8 mouse cellular contexts compared by ENCODE assay signal in genomic region chr9:99139194-99140023, GRCm38 (mm10). TPM values are rescaled to one million over a fixed set of nuclear protein-coding genes. Genes with fewer than 3 reads are reported as not detected.
DNase-seq lines count a peak whose midpoint lies in the region; ATAC-seq and TF ChIP-seq lines count a peak whose summit lies in the region.

No protein-coding gene starts in this region.

- peak; percentile 6 to 32 for DNase-seq in heart, adult 9 months (ENCODE audit: low spot score in 2 of 2)
- DNase-seq in heart, adult 8-10 months (ENCODE audit: low spot score) = no peak
- peak; percentile 65 for DNase-seq in embryo, embryonic 10.5 days (ENCODE audit: low spot score)
- DNase-seq in gastrocnemius, postnatal 36 days = peak; percentile 5 to 30
- peak; percentile 37 for DNase-seq in layer of hippocampus, adult 9-11 months
- peak; percentile 22 for DNase-seq in splenic B cell, adult 2 months (ENCODE audit: low read depth, low spot score)

- intact Hi-C loops in gastrocnemius, postnatal 36 days (cut with DNase I) = loop anchor here (5.0 kb wide), 2 partner anchors 103 to 238 kb away; partner anchors contain the start of gene Cep70

- ATAC-seq in megakaryocyte-erythroid progenitor cell, adult 5-6 weeks (replicated peaks; ENCODE audit: low FRiP score, low TSS enrichment, poor library complexity, severe bottlenecking) = peak; percentile 13; the same call in 1 of the 2 replicates

- peaks cover 3% of the 10 kb centered on the region; the same call in 1 of the 2 replicates for H3K27me3 ChIP-seq in E14TG2a.4 (ENCODE audit: insufficient read depth, low read length)
- H3K27me3 ChIP-seq in splenic B cell, adult 2 months (ENCODE audit: control insufficient read depth, insufficient read depth, low read length, poor library complexity, severe bottlenecking) = no peaks in the 10 kb centered on the region; the same call in 1 of the 2 replicates

- H3K4me1 ChIP-seq in E14TG2a.4 (replicated peaks; ENCODE audit: low read depth, low read length) = peaks cover 51% of the 10 kb centered on the region

- H3K9me3 ChIP-seq in E14TG2a.4 (ENCODE audit: low read length) = no peaks in the 10 kb centered on the region

- no peak for TF ChIP-seq CTCF in E14TG2a.4 (conservative IDR thresholded peaks at IDR 0.05; ENCODE audit: low read length)

- H3K36me3 ChIP-seq in E14TG2a.4 (ENCODE audit: insufficient read depth, low read length) = peaks cover 8% of the 10 kb centered on the region; the same call in 1 of the 2 replicates
- H3K36me3 ChIP-seq in splenic B cell, adult 2 months (ENCODE audit: control insufficient read depth, insufficient read depth, low read length, poor library complexity, severe bottlenecking) = no peaks in the 10 kb centered on the region

- peak overlapping the region; percentile 89 for H3K4me3 ChIP-seq in E14TG2a.4 (replicated peaks; ENCODE audit: low read length)

RNA-seq across cellular contexts. Expression of gene Pik3cb, which starts 1.0 kb away (rescaled TPM):
- 10 to 100 TPM; 11.9 to 12.9 (median 12.3) TPM for total RNA-seq in heart, adult 8-10 months (2022)
- total RNA-seq in gastrocnemius, postnatal 36 days (2021) = 1 to 10 TPM; 5.1 to 5.2 TPM
- 9.5 and 14.1 TPM in 2 replicates for total RNA-seq in megakaryocyte-erythroid progenitor cell, adult 5-6 weeks (2014; fragmentation: Nextera tagmentation)
- 2.9 and 5.5 TPM in 2 replicates for total RNA-seq in megakaryocyte-erythroid progenitor cell, adult 5-6 weeks (2017)
